Mouse (Mus musculus): ENCODE measurements around the gene Rbms1. TPM values are rescaled to one million over a fixed set of nuclear protein-coding genes. Genes with fewer than 3 reads are reported as not detected.
"Not testable (repeated sequence)": the region's sequence is repeated elsewhere in the genome, so short reads cannot be mapped to it uniquely, and the experiment has no call there.

Gene Rbms1
- total RNA-seq, 2 experiments from 2014 or later: 60.8 to 65.8 TPM

GRCm38 (mm10) chr2:60858116-60858515 lies 104.9 kb downstream of the Rbms1 start:
- intact Hi-C loops (cut with DNase I): no loop called here
- DNase-seq: no peak

- no peak for DNase-seq
- intact Hi-C loops (cut with DNase I): no loop called here
Measured at GRCm38 (mm10) chr2:60856097-60856496, 106.9 kb downstream of the Rbms1 start.

- intact Hi-C loops (cut with DNase I): no loop called here
- DNase-seq: peak; percentile 63 to 74
Measured at GRCm38 (mm10) chr2:60855006-60855405, 108.0 kb downstream of the Rbms1 start.

- intact Hi-C loops (cut with DNase I): no loop called here
Measured at GRCm38 (mm10) chr2:60851898-60852297, 111.1 kb downstream of the Rbms1 start.

GRCm38 (mm10) chr2:60851057-60851718 lies 111.8 kb downstream of the Rbms1 start:
- intact Hi-C loops (cut with DNase I): no loop called here

More at GRCm38 (mm10) chr2:60851898-60852297, 111.1 kb downstream of the Rbms1 start:
- DNase-seq: no peak

GRCm38 (mm10) chr2:60848478-60848877 lies 114.5 kb downstream of the Rbms1 start:
- intact Hi-C loops (cut with DNase I): no loop called here
- DNase-seq: no peak

More at GRCm38 (mm10) chr2:60851057-60851718, 111.8 kb downstream of the Rbms1 start:
- no peak for DNase-seq

- intact Hi-C loops (cut with DNase I): no loop called here
- no peak for DNase-seq
Measured at GRCm38 (mm10) chr2:60847984-60848383, 115.0 kb downstream of the Rbms1 start.

GRCm38 (mm10) chr2:60845316-60845894 lies 117.6 kb downstream of the Rbms1 start:
- intact Hi-C loops (cut with DNase I): no loop called here

GRCm38 (mm10) chr2:60844259-60844658 lies 118.7 kb downstream of the Rbms1 start:
- intact Hi-C loops (cut with DNase I): no loop called here
- no peak for DNase-seq

More at GRCm38 (mm10) chr2:60845316-60845894, 117.6 kb downstream of the Rbms1 start:
- no peak for DNase-seq

- DNase-seq: no peak
- intact Hi-C loops (cut with DNase I): no loop called here
Measured at GRCm38 (mm10) chr2:60843633-60844032, 119.4 kb downstream of the Rbms1 start.

- DNase-seq: no peak
- intact Hi-C loops (cut with DNase I): no loop called here
Measured at GRCm38 (mm10) chr2:60842976-60843375, 120.0 kb downstream of the Rbms1 start.

- intact Hi-C loops (cut with DNase I): no loop called here
Measured at GRCm38 (mm10) chr2:60840922-60841321, 122.1 kb downstream of the Rbms1 start.

GRCm38 (mm10) chr2:60839498-60839897 lies 123.5 kb downstream of the Rbms1 start:
- no peak for DNase-seq
- intact Hi-C loops (cut with DNase I): loop anchor here (2.0 kb wide), 2 partner anchors 35 to 41 kb away; no protein-coding TSS in a partner anchor

More at GRCm38 (mm10) chr2:60840922-60841321, 122.1 kb downstream of the Rbms1 start:
- peak; percentile 58 to 61 for DNase-seq

- peak in 1 of 2 experiments; percentile 43 for DNase-seq
- intact Hi-C loops (cut with DNase I): loop anchor here (2.0 kb wide), 2 partner anchors 34 to 42 kb away; no protein-coding TSS in a partner anchor
Measured at GRCm38 (mm10) chr2:60838856-60839255, 124.1 kb downstream of the Rbms1 start.

- intact Hi-C loops (cut with DNase I): loop anchor here (2.0 kb wide), 3 partner anchors 25 to 43 kb away; no protein-coding TSS in a partner anchor
- no peak for DNase-seq
Measured at GRCm38 (mm10) chr2:60837616-60838015, 125.4 kb downstream of the Rbms1 start.

- intact Hi-C loops (cut with DNase I): loop anchor here (2.0 kb wide), 1 partner anchor 23 kb away; no protein-coding TSS in a partner anchor
- no peak for DNase-seq
Measured at GRCm38 (mm10) chr2:60836237-60836636, 126.8 kb downstream of the Rbms1 start.

GRCm38 (mm10) chr2:60834293-60834692 lies 128.7 kb downstream of the Rbms1 start:
- DNase-seq: peak; percentile 60 to 62
- intact Hi-C loops (cut with DNase I): no loop called here

- DNase-seq: no peak
- intact Hi-C loops (cut with DNase I): no loop called here
Measured at GRCm38 (mm10) chr2:60832254-60832653, 130.7 kb downstream of the Rbms1 start.

- DNase-seq; intact Hi-C loops (cut with DNase I): not testable (repeated sequence)
Measured at GRCm38 (mm10) chr2:60830464-60830863, 132.5 kb downstream of the Rbms1 start.

GRCm38 (mm10) chr2:60828908-60829462 lies 134.0 kb downstream of the Rbms1 start:
- DNase-seq: no peak

GRCm38 (mm10) chr2:60827152-60827428 lies 135.9 kb downstream of the Rbms1 start:
- intact Hi-C loops (cut with DNase I): no loop called here
- no peak for DNase-seq

More at GRCm38 (mm10) chr2:60828908-60829462, 134.0 kb downstream of the Rbms1 start:
- intact Hi-C loops (cut with DNase I): no loop called here
